Mouse (Mus musculus) kidney, adult 2 months (tissue): ENCODE data around the gene Smarca5.

ENCODE experiments used
- CTCF ChIP-seq: fragments of 200-500 bp; conservative IDR thresholded peaks from 2 replicates; pipeline ENCODE4 v1.5.1; 2011; ENCODE audit warnings: low read depth, mild to moderate bottlenecking, control low read depth, low read length, moderate library complexity, mixed read lengths; ENCODE audit not compliant: insufficient read depth, insufficient read length
- POLR2A ChIP-seq: fragments of 200-500 bp; IDR thresholded peaks from one replicate; pipeline ENCODE4 v1.6.1; 2011; ENCODE audit warnings: low read depth, low read length, control low read depth

DNA sequence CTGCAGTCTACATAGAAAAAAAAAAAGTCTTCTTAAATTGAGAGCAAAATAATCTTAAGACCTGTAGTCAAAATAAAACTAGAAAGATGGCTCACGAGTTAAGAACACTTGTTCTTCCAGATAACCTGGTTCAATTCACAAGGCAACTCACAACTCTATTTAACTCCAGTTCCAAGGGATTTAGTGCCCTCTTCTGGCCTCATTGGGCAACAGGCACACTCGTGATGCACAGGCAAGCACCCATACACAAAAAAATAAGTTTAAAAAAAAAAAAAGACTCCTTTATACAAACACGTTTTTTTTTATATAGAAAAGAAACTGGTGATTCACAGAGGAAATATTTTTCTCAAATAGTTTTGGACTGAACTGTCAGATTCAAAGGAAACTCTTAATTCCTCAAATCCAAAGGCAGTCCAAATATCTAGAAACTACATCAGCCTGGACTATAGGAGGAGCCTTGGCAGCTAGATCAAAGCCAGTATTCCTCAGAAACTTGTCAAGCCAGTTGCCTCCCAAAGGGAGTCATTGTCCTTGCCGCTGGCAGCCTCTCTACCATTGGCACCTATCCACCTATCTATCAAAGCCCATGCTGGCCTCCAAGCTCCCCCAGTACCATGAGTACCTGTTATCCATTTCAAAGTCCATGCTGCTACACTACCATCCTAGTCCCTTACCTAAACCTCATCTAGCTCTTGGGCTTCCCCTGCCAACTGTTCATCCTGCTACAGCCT, 28.5 kb downstream of the Smarca5 start:
- peak; percentile 31 for TF ChIP-seq CTCF
- no peak for TF ChIP-seq POLR2A
